Mouse (Mus musculus) monocyte, adult 5-6 weeks (primary cell): ENCODE measurements around the gene Fhl5. TPM values are rescaled to one million over a fixed set of nuclear protein-coding genes. Genes with fewer than 3 reads are reported as not detected.

Experiments
- total RNA-seq: library from RNA; stranded (forward); fragments of 200-1000, 200-491, 200-594 nt; gene quantifications from 3 replicates; pipeline ENCODE4 v1.2.3, GENCODE M21; 2017

Fhl5 gene
- total RNA-seq, 1 experiment from 2014 or later = 1.6 TPM

Other genes with a start within 250 kb of the Fhl5 start
- gene Ufl1, start 38.9 kb upstream of the Fhl5 start, total RNA-seq = 25.2 to 28.5 TPM (median 27.2 TPM) in 3 replicates